Mouse (Mus musculus) heart, postnatal 0 days (tissue): ENCODE results near the gene Evi5. TPM values are rescaled to one million over a fixed set of nuclear protein-coding genes. Genes with fewer than 3 reads are reported as not detected.

Experiments
- ATAC-seq: fragments of 200-750 bp; cut with Nextera tagmentation; 2 replicates; pipeline ENCODE4 v1.8.0; 2017; ENCODE audit warnings: low read depth, moderate number of reproducible peaks, moderate library complexity; ENCODE audit not compliant: insufficient read depth
- DNase-seq: peaks from one replicate; pipeline ENCODE4 v3.0.0-alpha.2; 2016; ENCODE audit warnings: low spot score
- H3K27ac ChIP-seq: fragments of 300-500 bp; sonication (generic); 2 replicates; pipeline ENCODE4 v1.5.1; 2014; ENCODE audit warnings: low read depth, mild to moderate bottlenecking
- H3K27me3 ChIP-seq: fragments of 300-500 bp; sonication (generic); 2 replicates; pipeline ENCODE4 v1.6.1; 2014; ENCODE audit warnings: low read length, mixed read lengths; ENCODE audit not compliant: control insufficient read depth, insufficient read depth
- H3K36me3 ChIP-seq: fragments of 300-500 bp; sonication (generic); replicated peaks from 2 replicates; pipeline ENCODE4 v1.6.1; 2014; ENCODE audit warnings: low read length, mixed read lengths; ENCODE audit not compliant: control insufficient read depth, insufficient read depth
- H3K4me1 ChIP-seq: fragments of 300-500 bp; sonication (generic); 2 replicates; pipeline ENCODE4 v1.6.1; 2014; ENCODE audit warnings: antibody characterized with exemption; ENCODE audit not compliant: control insufficient read depth, insufficient read depth
- H3K4me2 ChIP-seq: fragments of 300-500 bp; sonication (generic); 2 replicates; pipeline ENCODE4 v1.6.1; 2014; ENCODE audit warnings: low read depth, mild to moderate bottlenecking, low read length, moderate library complexity
- H3K4me3 ChIP-seq: fragments of 300-500 bp; sonication (generic); 2 replicates; pipeline ENCODE4 v1.5.1; 2014; ENCODE audit warnings: low read depth, low read length
- H3K9ac ChIP-seq: fragments of 300-500 bp; sonication (generic); replicated peaks from 2 replicates; pipeline ENCODE4 v1.6.1; 2014; ENCODE audit warnings: low read depth, low read length, mixed read lengths
- H3K9me3 ChIP-seq: fragments of 300-500 bp; sonication (generic); replicated peaks from 2 replicates; pipeline ENCODE4 v1.6.1; 2016; ENCODE audit warnings: low read length; ENCODE audit not compliant: control insufficient read depth
- CTCF ChIP-seq: IDR thresholded peaks from 2 replicates; pipeline ENCODE4 v1.5.1; 2016; ENCODE audit warnings: antibody characterized with exemption, control low read depth, low read depth
- EP300 ChIP-seq: IDR thresholded peaks from 2 replicates; pipeline ENCODE4 v1.6.1; 2016; ENCODE audit warnings: antibody characterized with exemption, low read depth
- WGBS: fragments of 180-500 bp; shearing (Covaris S2); extraction: QIAGEN DNeasy Blood & Tissue Kit; methylation state at CpG from one replicate; pipeline ENCODE4 v1.1.7; 2014; 5-methylcytosine and 5-hydroxymethylcytosine counted together
- polyA plus RNA-seq: library from polyadenylated mRNA; unstranded; fragments of >200 nt; fragmentation: Nextera tagmentation; extraction: Ambion mirVana; gene quantifications from 2 replicates; pipeline ENCODE4 v1.2.1, GENCODE M21; 2015
- total RNA-seq: library from RNA; depleted of rRNA; stranded (reverse); fragments of >200 nt; gene quantifications from 2 replicates; pipeline ENCODE4 v1.2.3, GENCODE M21; 2014; ENCODE audit warnings: low replicate concordance

Evi5 gene
- total and polyA plus RNA-seq, 2 experiments from 2014 or later = 38.4 to 66.6 TPM

DNA sequence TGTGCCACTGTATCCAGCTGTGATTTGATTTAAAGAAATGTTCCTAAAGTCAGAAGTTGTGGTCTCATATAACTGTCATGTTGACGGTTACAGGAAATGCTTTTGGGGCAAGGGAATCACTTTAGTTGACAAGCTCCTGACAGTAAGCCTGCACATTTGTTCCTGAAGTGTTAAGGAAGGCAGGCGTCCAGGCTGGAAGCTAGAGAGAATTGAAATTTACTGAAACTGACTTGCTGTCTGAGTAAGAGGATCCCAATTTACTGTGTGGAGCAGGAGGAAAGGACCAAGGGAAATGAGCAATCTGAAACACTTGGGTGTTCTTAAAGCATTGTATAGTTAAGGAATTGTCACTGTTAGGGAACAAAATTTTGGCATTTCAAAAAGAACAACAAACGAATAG is 155.7 kb downstream of the Evi5 start:
- H3K9me3 ChIP-seq = no peaks in the 10 kb centered on the region
- no peak overlapping the region for H3K4me3 ChIP-seq
- peaks cover 82% of the 10 kb centered on the region for H3K27me3 ChIP-seq
- peaks cover 18% of the 10 kb centered on the region; the same call in 1 of the 2 replicates for H3K4me1 ChIP-seq
- no peak overlapping the region for H3K4me2 ChIP-seq
- no peak overlapping the region for H3K27ac ChIP-seq
- no peak for TF ChIP-seq EP300
- TF ChIP-seq CTCF = no peak
- H3K36me3 ChIP-seq = no peaks in the 10 kb centered on the region
- ATAC-seq (no peak), DNase-seq (no peak)
- WGBS = 30% methylated on average over 3 of the region's 3 CpGs
- no peak overlapping the region for H3K9ac ChIP-seq

DNA sequence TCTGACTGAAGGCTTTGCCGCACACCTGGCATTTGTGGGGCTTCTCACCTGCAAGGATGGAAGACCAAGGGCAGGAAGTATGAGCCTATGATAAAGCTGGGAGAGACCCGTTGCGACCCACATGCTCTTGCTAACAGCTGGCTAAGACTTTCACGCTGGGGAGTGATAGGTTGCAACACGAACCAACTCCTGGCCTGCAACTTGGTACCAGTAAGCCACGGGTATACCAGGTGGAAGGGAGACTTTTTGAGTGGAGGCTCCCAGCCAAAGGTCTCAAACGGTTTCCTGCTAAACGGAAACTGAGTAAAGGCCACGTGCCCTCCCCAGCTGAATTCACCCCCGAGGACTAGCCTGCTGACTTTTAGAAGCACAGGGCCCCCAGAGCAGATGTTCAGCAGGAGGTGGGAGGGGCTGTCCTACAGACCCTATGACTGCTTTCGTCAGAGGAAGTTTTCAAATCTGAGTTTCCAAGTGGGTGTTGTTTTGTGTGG is 157.0 kb downstream of the Evi5 start:
- DNase-seq (no peak), ATAC-seq (no peak)
- H3K4me3 ChIP-seq = no peak overlapping the region
- H3K27me3 ChIP-seq = peaks cover 73% of the 10 kb centered on the region
- no peaks in the 10 kb centered on the region for H3K36me3 ChIP-seq
- H3K9me3 ChIP-seq = no peaks in the 10 kb centered on the region
- H3K9ac ChIP-seq = no peak overlapping the region
- H3K4me1 ChIP-seq = peaks cover 8% of the 10 kb centered on the region; the same call in 1 of the 2 replicates
- no peak overlapping the region for H3K27ac ChIP-seq
- H3K4me2 ChIP-seq = no peak overlapping the region
- TF ChIP-seq EP300 = no peak
- WGBS = 22% methylated on average over 11 of the region's 11 CpGs

DNA sequence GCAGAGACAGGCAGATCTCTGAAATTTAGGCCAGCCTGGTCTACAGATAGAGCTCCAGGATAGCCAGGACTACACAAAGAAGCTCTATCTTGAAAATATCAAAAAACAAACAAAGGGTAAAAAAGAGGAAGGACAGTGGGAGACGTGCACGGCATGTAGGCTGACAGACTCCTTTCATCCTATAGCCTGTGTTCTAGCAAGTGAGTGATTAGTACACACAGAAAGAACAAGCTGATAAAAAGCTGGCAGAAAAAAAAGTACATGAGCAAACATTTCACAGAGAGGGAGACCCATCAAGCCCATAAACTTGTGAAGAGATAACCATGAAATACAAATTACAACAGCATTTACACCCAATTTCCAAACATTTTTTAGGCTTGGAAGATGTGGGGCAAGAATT is 163.2 kb downstream of the Evi5 start:
- H3K27ac ChIP-seq = no peak overlapping the region
- no peaks in the 10 kb centered on the region for H3K36me3 ChIP-seq
- H3K27me3 ChIP-seq = peaks cover 24% of the 10 kb centered on the region; the same call in 1 of the 2 replicates
- no peak overlapping the region for H3K9ac ChIP-seq
- H3K4me1 ChIP-seq = no peaks in the 10 kb centered on the region
- no peak overlapping the region for H3K4me3 ChIP-seq
- no peak overlapping the region for H3K4me2 ChIP-seq
- ATAC-seq (no peak), DNase-seq (no peak)
- TF ChIP-seq CTCF (no peak), EP300 (no peak)
- WGBS = 20% methylated on average over 2 of the region's 2 CpGs
- no peaks in the 10 kb centered on the region for H3K9me3 ChIP-seq

DNA sequence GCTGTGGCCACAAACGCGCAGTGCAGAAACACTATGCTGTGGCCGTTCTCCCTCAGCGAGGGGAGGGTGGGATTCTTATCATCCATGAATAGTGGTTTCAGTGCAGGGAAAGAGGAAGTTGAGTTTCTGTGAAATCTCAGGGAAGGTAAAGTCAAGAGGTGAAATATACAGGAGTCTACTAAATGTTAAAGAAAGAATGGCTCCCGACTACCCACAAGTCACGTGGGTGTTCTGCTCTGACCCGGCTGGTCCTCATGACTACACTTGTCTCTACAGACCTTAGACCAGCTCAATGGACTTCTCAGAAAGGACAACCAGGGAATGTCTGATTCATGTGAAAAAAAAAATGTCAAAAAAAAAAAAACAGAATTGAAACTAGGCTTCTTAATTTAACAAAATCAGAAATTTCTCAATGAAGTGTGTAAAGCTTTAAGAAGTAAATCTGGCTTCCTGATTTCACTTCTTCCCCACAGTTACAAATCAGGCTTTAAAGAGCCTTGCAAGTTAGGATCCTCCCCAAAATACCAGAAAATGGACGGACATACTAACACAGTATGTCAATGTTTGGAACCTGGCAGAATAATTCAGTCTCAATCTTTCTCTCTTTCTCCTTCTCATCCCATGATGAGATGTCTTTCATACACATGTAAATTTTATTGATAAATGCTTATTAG is 166.6 kb downstream of the Evi5 start:
- no peak for TF ChIP-seq CTCF
- TF ChIP-seq EP300 = no peak
- no peak for ATAC-seq
- no peak overlapping the region for H3K4me3 ChIP-seq
- 73% methylated on average over 8 of the region's 8 CpGs for WGBS
- 0 out of 2 replicates have a peak, but pooled peaks cover 14% of the 10 kb centered on the region for H3K27me3 ChIP-seq
- no peaks in the 10 kb centered on the region for H3K4me1 ChIP-seq
- H3K4me2 ChIP-seq = no peak overlapping the region
- H3K9ac ChIP-seq = no peak overlapping the region
- H3K36me3 ChIP-seq = no peaks in the 10 kb centered on the region
- no peaks in the 10 kb centered on the region for H3K9me3 ChIP-seq
- H3K27ac ChIP-seq = no peak overlapping the region
- no peak for DNase-seq

DNA sequence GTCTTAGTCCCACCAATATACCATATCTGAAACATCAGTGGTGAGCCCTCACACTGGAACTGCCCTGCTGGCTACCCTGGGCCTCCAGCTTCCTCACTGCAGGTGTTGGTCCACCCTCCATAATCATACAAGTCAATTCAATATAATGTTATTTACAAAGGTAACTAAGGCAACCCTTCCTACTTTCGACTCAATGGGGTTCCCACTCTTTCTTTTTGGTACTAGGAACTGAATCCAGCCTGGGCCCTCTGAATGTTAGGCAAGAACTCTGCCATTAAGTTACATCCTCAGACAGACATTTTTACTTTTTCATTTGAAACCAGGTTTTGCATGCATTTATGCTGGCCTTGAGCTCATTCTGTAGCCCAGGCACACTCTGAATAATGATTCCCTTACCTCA is 168.6 kb downstream of the Evi5 start:
- TF ChIP-seq EP300 (no peak), CTCF (no peak)
- H3K9ac ChIP-seq = no peak overlapping the region
- H3K36me3 ChIP-seq = no peaks in the 10 kb centered on the region
- no peaks in the 10 kb centered on the region for H3K4me1 ChIP-seq
- H3K27me3 ChIP-seq = 0 out of 2 replicates have a peak, but pooled peaks cover 8% of the 10 kb centered on the region
- H3K4me2 ChIP-seq = no peak overlapping the region
- no peak for ATAC-seq
- no peak overlapping the region for H3K4me3 ChIP-seq
- no peak for DNase-seq
- WGBS = 83% methylated on average over 1 of the region's 1 CpGs
- no peaks in the 10 kb centered on the region for H3K9me3 ChIP-seq
- H3K27ac ChIP-seq = no peak overlapping the region

DNA sequence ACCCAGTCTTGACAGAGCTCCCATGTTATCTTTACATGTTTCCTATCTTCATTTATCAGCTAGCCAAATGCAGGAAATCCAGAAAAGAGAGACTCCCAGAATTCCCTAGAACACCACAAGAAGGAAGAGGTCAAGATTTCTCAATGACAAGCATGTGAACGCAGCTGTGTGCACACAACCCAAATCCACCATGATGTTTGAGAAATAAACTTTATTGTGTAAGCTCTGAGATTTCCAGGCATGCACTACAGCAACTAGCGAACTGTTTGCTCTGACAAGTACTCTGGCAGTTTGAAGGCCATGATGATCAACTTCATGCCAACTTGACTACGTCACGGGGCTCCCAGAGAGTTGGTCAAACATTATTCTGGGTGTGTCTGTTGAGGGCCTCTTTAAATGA is 169.2 kb downstream of the Evi5 start:
- DNase-seq = no peak
- TF ChIP-seq CTCF (no peak), EP300 (no peak)
- Histone ChIP-seq H3K9ac (no peak overlapping the region), H3K27me3 (0 out of 2 replicates have a peak, but pooled peaks cover 7% of the 10 kb centered on the region), H3K4me2 (no peak overlapping the region), H3K4me1 (no peaks in the 10 kb centered on the region), H3K36me3 (no peaks in the 10 kb centered on the region), H3K27ac (no peak overlapping the region), H3K9me3 (no peaks in the 10 kb centered on the region), H3K4me3 (no peak overlapping the region)
- WGBS = 84% methylated on average over 4 of the region's 4 CpGs
- no peak for ATAC-seq
